Mouse (Mus musculus): ENCODE measurements around the gene Dppa2. TPM values are rescaled to one million over a fixed set of nuclear protein-coding genes. Genes with fewer than 3 reads are reported as not detected.
"Not testable (repeated sequence)": the region's sequence is repeated elsewhere in the genome, so short reads cannot be mapped to it uniquely, and the experiment has no call there.

The Dppa2 gene
- not detected in 2 replicates for polyA plus RNA-seq (2012; rRNA removed)

DNA sequence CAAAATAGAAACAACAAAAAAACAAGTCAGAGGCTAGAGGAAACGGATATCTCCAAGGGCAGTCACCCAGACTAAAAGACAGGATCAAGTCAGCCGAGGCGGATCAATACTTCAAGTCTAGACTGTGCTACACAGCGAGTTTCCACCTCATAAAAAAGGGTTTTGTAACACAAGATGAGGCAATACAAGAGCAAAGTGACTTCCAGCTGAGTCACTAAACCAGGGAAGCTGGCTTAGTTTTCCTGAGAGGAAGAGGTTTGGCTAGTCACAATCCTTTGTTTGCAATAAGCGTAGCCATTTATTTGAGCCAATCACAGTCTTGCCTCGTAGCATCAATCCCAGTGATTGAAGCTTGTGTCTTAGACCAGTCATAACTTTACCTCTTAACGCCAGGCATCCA is at the start of gene Dppa2:
TSS of gene Dppa2 (plus strand) at position 400 of the 400 bp plus-strand sequence.
- DNase-seq (ENCODE audit: low spot score): no peak

DNA sequence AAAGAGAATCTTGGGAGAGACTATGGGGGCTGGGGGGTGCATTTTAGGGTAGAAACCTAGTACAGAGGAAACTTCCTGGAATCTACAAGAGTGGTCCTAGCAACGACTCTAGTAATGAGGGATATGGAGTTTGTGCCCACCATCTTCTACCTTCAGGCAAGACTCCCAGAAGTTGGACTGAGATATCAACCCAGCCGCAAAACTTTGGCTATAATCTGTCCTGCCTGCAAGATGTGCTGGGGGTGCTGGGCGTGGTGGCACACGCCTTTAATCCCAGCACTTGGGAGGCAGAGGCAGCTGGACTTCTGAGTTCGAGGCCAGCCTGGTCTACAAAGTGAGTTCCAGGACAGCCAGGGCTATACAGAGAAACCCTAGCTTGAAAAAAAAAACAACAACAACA is 49.1 kb upstream of the Dppa2 start:
- no peak for DNase-seq (ENCODE audit: low spot score)

GRCm38 (mm10) chr16:48259519-48259918 is 44.2 kb upstream of the Dppa2 start:
- no peak for DNase-seq (ENCODE audit: low spot score)

DNA sequence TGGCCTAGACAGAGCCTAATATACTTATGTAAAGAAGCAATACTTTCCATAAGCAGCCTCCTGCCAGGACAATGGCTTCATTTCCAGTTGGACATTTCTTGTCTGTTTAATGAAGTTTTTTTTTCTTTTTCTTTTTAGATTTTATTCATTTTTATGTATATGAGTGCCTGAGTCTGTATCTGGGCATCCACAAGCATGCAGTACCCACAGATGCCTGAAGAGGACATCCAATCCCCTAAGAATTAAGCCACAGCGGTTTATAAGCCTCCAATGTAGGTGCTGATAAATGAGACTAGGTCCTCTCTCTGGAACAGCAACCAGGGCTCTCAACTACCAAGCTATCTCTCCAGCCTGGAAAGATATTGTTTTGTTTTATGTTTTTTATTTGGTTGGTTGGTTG is 40.8 kb upstream of the Dppa2 start:
- DNase-seq (ENCODE audit: low spot score): no peak

- DNase-seq (ENCODE audit: low spot score): no peak
These were observed 37.9 kb upstream of the Dppa2 start for GRCm38 (mm10) chr16:48265856-48266255.

- no peak for DNase-seq (ENCODE audit: low spot score)
These were observed 26.8 kb upstream of the Dppa2 start for GRCm38 (mm10) chr16:48276940-48277339.

- DNase-seq (ENCODE audit: low spot score): no peak
These were observed 22.8 kb upstream of the Dppa2 start for GRCm38 (mm10) chr16:48280883-48281282.

DNA sequence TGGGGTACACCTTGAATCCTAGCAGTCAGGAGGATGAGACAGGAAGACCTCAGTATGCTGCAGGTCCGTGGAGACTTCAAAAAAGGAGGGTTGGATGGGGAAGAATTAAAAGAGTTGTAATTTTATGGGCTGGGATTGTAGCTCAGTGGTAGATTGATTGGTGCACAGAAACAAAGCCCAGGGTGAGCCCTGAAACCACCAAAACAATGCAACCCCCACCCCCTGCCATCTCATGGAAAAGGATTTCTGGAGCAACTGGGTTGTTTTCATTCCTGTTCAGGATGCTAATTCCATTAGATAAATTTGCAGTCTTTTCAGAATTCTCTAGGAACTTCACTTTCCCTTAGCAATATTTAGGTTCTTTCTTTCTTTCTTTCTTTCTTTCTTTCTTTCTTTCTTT is 20.9 kb upstream of the Dppa2 start:
- DNase-seq (ENCODE audit: low spot score): no peak

DNA sequence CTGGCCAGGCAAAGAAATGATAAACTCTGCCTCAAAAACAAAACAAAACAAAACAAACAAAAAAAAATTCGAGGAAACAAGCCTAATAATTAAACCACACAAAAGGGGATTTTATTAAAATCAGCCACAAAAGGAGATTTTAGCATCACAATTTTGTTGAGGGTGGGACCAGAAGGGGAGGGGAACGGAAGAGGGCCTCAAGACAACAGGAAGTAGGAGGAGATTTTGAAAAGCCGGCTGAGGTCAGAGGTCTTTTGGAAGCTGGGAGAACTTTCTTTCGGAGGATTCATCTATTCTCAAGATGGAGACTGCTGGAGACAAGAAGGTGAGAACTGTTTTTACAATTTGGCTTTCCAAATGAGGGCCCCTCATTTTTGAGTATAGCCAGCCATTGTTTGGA is 20.2 kb upstream of the Dppa2 start, which contains the start of gene Dppa4:
TSS of gene Dppa4 (plus strand) at position 217 of the 400 bp plus-strand sequence.
- no peak for DNase-seq (ENCODE audit: low spot score)

GRCm38 (mm10) chr16:48285517-48285916 is 18.2 kb upstream of the Dppa2 start:
- DNase-seq (ENCODE audit: low spot score): no peak

DNA sequence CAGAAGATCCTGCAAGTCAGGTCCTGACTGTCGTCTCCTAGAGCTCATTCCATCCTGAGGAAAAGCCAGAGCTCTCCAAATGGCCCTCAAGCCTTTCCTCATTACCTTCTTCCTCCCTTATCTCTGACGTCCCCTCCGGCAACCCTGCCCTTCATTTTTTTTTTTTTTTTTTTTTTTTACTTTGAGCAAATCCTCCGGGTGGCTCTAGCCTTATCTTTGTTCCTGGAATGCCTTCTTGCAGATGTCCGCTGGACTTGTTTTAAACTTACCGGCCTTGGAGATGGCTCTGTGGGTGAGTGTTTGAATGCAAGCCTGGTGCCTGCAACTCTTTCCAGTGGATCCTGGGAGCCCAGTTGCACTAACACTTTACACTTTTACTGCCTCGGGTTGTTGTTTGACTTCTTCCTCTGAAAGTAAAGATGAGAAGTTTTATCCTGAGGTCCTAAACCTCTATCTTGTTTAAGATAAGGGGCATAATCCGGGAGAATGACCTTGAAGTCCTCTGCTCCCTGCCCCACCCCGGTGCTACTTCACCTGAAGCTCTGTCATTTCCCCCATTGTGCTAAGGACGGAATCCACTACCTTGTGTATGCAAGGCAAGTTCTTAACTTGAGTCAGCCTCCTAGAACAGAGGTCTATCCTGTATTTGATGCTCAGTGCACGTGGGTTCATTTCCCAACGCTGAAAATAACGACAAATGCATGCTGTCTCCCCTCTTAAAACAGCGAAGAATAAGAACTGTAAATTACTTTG is 6.1 kb upstream of the Dppa2 start:
- DNase-seq (ENCODE audit: low spot score): no peak

DNA sequence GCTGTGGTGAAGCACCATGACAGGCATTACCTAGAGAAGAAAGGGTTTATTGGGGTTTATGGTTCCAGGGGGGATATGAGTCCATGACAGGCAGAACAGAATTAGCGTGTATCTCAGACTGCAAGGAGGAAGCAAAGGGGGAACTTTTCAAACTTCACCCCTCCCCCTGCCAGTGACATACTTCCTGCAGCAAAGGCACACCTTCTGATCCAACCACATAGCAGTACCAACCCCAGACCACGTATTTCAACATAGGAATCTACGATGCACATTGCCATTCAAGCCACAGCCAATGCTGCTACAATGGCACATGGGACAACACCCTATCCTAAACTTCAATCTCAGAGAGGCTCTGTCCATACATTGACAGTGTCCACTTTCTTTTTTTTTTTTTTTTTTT is 3.8 kb upstream of the Dppa2 start:
- DNase-seq (ENCODE audit: low spot score): no peak

- DNase-seq (ENCODE audit: low spot score): no peak
These were observed 275 bp downstream of the Dppa2 start for GRCm38 (mm10) chr16:48303983-48304382.

DNA sequence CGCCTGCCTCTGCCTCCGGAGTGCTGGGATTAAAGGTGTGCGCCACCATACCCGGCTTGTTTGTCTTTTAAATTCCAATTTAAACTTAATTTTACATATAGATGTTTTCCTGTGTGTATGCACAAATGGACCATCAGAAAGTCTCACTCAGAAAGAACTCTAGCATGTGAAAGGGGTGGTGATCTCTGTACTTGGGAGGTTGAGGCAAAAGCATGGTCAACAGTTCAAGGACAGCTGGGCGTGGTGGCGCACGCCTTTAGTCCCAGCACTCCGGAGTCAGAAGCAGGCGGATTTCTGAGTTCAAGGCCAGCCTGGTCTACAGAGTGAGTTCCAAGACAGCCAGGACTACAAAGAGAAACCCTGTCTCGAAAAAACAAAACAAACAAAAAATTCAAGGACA is 5.2 kb downstream of the Dppa2 start:
- DNase-seq (ENCODE audit: low spot score): not testable (repeated sequence)

GRCm38 (mm10) chr16:48309912-48310630 is 6.4 kb downstream of the Dppa2 start:
- no peak for DNase-seq (ENCODE audit: low spot score)

- no peak for DNase-seq (ENCODE audit: low spot score)
These were observed 11.6 kb downstream of the Dppa2 start for GRCm38 (mm10) chr16:48315294-48315693.

DNA sequence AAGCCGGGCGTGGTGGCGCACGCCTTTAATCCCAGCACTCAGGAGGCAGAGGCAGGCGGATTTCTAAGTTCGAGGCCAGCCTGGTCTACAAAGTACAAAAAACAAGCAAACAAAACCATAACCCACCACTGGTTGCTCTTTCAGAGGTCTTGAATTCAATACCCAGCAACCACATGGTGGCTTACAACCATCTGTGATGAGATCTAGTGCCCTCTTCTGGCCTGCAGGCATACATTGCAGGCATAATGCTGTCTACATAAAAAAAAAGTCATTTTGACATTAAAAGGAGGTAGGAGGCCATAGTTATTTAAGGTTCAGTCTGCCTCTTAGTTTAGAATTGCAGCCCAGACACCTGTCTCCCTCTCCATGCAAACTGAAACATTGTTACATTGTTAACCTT is 17.1 kb downstream of the Dppa2 start:
- DNase-seq (ENCODE audit: low spot score): no peak

GRCm38 (mm10) chr16:48323133-48323532 is 19.4 kb downstream of the Dppa2 start:
- DNase-seq (ENCODE audit: low spot score): no peak

- no peak for DNase-seq (ENCODE audit: low spot score)
These were observed 20.1 kb downstream of the Dppa2 start for GRCm38 (mm10) chr16:48323602-48324345.

DNA sequence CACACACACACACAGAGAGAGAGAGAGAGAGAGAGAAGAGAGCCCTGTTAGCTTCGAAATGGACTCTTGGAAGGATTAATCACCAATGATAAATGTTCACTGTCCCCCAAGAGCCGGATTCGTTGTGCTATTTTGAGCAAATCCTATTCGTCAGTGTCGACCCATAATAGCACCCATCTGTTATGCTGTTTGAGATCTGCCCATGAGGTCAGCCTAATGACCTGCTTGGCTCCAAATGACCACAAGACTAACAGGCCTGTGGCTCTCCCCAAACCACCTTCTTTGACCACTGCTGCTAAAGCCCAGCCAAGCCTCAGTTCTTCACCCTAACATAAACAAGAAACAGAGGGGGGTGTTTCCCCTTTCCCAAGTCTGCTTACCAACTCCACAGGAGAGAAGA is 23.2 kb downstream of the Dppa2 start:
- no peak for DNase-seq (ENCODE audit: low spot score)

GRCm38 (mm10) chr16:48328420-48328819 is 24.7 kb downstream of the Dppa2 start:
- no peak for DNase-seq (ENCODE audit: low spot score)

DNA sequence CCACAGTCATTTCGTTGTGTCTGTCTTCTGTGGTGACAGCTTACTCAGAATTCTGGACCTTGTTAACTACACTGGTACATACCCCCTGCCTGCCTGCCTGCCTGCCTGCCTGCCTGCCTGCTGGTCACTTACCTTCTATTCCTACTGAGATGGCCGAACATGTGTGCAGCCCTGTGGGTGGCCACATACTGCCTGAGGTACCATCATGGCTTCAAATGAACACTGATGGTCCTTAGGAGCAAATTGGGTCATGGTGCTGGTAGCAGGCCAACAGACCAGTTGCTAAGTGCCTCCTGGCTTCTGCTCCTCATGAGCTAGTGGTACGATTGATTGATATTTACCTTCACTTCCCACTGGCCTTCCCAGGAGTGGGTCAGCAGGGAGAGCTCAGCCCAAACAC is 28.1 kb downstream of the Dppa2 start:
- DNase-seq (ENCODE audit: low spot score): no peak

DNA sequence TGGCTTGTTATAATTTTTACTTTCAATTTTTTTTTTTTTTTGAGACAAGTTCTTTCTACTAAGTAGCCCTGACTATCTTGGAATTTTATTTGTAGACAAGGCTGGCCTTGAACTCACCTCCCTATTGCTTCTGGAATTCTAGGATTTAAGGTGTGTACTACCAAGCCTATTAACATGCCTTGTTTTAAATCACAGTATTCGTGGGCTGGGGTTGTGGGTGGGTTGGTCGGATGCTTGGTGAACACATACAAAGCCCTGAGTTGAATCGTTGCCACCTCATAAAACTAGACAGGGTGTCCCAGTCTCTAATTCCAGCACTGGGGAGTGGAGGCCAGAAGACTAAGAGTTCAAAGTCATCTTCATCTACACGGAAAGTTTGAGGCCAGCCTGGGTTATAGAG is 31.6 kb downstream of the Dppa2 start:
- DNase-seq (ENCODE audit: low spot score): no peak

All from urinary bladder, adult 2 months (tissue).